ENCODE assay signal across 11 mouse cellular contexts in genomic region chr4:135120342-135121100, GRCm38 (mm10). TPM values are rescaled to one million over a fixed set of nuclear protein-coding genes. Genes with fewer than 3 reads are reported as not detected.
DNase-seq lines count a peak whose midpoint lies in the region; ATAC-seq and TF ChIP-seq lines count a peak whose summit lies in the region.
"Had no signal": no experiment of that assay in that cellular context is flagged by ENCODE, and none has a peak within 500 bp of the region (broad histone marks: within the 10 kb centered on the region; RNA-seq: fewer than 3 reads in every experiment).

Runx3 (plus strand) TSS chr4:135120652.

- H3K79me2 ChIP-seq in CH12.LX (replicated peaks; ENCODE audit: control insufficient read depth, extremely low read depth, insufficient read depth, poor library complexity, severe bottlenecking): peaks cover 15% of the 10 kb centered on the region
- peaks cover 3% of the 10 kb centered on the region for H3K79me2 ChIP-seq in myocyte (ENCODE audit: control insufficient read depth, insufficient read depth)

- H3K4me1 ChIP-seq in CH12.LX (ENCODE audit: control insufficient read depth in 1 of 2, insufficient read depth in 2 of 2): peaks cover 39 to 64% of the 10 kb centered on the region in 2 experiments
- H3K4me1 ChIP-seq in limb, embryonic 10.5 days: peaks cover 34% of the 10 kb centered on the region
- 0 out of 2 replicates have a peak, but pooled peaks cover 3% of the 10 kb centered on the region for H3K4me1 ChIP-seq in midbrain, embryonic 13.5 days (replicated peaks)
- peaks cover 28% of the 10 kb centered on the region for H3K4me1 ChIP-seq in hindbrain, embryonic 10.5 days (replicated peaks)

- no peak; the same call in 1 of the 2 replicates for TF ChIP-seq RAD21 in CH12.LX (IDR thresholded peaks at IDR 0.05; ENCODE audit: low read depth, low read length)

- TF ChIP-seq POLR2A in CH12.LX (IDR thresholded peaks at IDR 0.05; ENCODE audit: low read depth, low read length) (peak; percentile 88), myocyte (IDR thresholded peaks at IDR 0.05; ENCODE audit: insufficient read length, low read depth) (peak; percentile 73)

- 77% methylated on average over 18 of the region's 18 CpGs for WGBS in limb, embryonic 10.5 days
- WGBS in midbrain, embryonic 13.5 days: 88% methylated on average over 18 of the region's 18 CpGs
- WGBS in hindbrain, embryonic 10.5 days: 83% methylated on average over 18 of the region's 18 CpGs

- H3K27ac ChIP-seq in CH12.LX (ENCODE audit: insufficient read depth, low read depth): peak within 1 kb of the TSS; percentile 74
- peak within 1 kb of the TSS; percentile 51; the same call in 1 of the 2 replicates for H3K27ac ChIP-seq in limb, embryonic 10.5 days
- H3K27ac ChIP-seq in midbrain, embryonic 13.5 days: no peak within 1 kb of the TSS
- no peak within 1 kb of the TSS for H3K27ac ChIP-seq in hindbrain, embryonic 10.5 days

- DNase-seq in 3134 (ENCODE audit: extremely low read depth, insufficient read length, low spot score) (peak; percentile 92), CH12.LX (ENCODE audit: extremely low read depth) (peak; percentile 98)
- no peak for DNase-seq in limb, embryonic 10.5 days (ENCODE audit: low spot score)
- no peak for DNase-seq in urinary bladder, adult 2 months (ENCODE audit: low spot score)
- no peak for DNase-seq in right cerebral cortex, postnatal 14 days
- no peak for DNase-seq in hindbrain, embryonic 10.5 days (ENCODE audit: low spot score)
- DNase-seq: heart, postnatal 36 days; layer of hippocampus, postnatal 36 days had no signal

- peaks cover 0 to 19% of the 10 kb centered on the region in 2 experiments for H3K36me3 ChIP-seq in CH12.LX (replicated peaks in 1 of 2; ENCODE audit: control insufficient read depth in 1 of 2, insufficient read depth in 1 of 2, low read length in 1 of 2)
- H3K36me3 ChIP-seq in limb, embryonic 10.5 days: no peaks in the 10 kb centered on the region
- no peaks in the 10 kb centered on the region for H3K36me3 ChIP-seq in myocyte (ENCODE audit: control insufficient read depth, insufficient read depth)
- no peaks in the 10 kb centered on the region for H3K36me3 ChIP-seq in midbrain, embryonic 13.5 days
- H3K36me3 ChIP-seq in hindbrain, embryonic 10.5 days: no peaks in the 10 kb centered on the region

- dilution Hi-C loops in CH12.LX (cut with MboI; ENCODE audit: extremely low pct_ligation_motif_present, extremely low pct_unique_long_range_greater_than_20kb, low sequenced_read_pairs): no loop called here

- in situ Hi-C loops in CH12.LX (cut with MboI; ENCODE audit: low pct_ligation_motif_present, low pct_unique_long_range_greater_than_20kb, low sequenced_read_pairs): loop anchor here (5.0 kb wide), 1 partner anchor 48 kb away; no protein-coding TSS in a partner anchor

- no peak within 1 kb of the TSS for H3ac ChIP-seq in myocyte (ENCODE audit: control insufficient read depth, insufficient read length)

- H3K4me3 ChIP-seq in CH12.LX (replicated peaks in 1 of 3; ENCODE audit: low read depth in 2 of 3, low read length in 2 of 3, poor library complexity in 1 of 3) (peak within 1 kb of the TSS; percentile 58 to 77 (median 70)), myocyte (peak within 1 kb of the TSS; percentile 24)
- no peak within 1 kb of the TSS for H3K4me3 ChIP-seq in limb, embryonic 10.5 days
- H3K4me3 ChIP-seq in midbrain, embryonic 13.5 days (replicated peaks): no peak within 1 kb of the TSS
- H3K4me3 ChIP-seq in hindbrain, embryonic 10.5 days: no peak within 1 kb of the TSS

- no peak for ATAC-seq in midbrain, embryonic 13.5 days

- no peak for TF ChIP-seq EP300 in CH12.LX (IDR thresholded peaks at IDR 0.05; ENCODE audit: low read length)

- H3K9me3 ChIP-seq in CH12.LX (replicated peaks; ENCODE audit: low read length): peaks cover 4% of the 10 kb centered on the region
- H3K9me3 ChIP-seq in limb, embryonic 10.5 days (replicated peaks): no peaks in the 10 kb centered on the region
- no peaks in the 10 kb centered on the region for H3K9me3 ChIP-seq in midbrain, embryonic 13.5 days
- no peaks in the 10 kb centered on the region for H3K9me3 ChIP-seq in hindbrain, embryonic 10.5 days

- TF ChIP-seq CTCF in CH12.LX (conservative IDR thresholded peaks at IDR 0.05 in 1 of 2, IDR thresholded peaks at IDR 0.05 in 1 of 2; ENCODE audit: low read depth in 2 of 2, low read length in 2 of 2): no peak

- peak within 1 kb of the TSS; percentile 45 for H3K9ac ChIP-seq in CH12.LX (ENCODE audit: insufficient read depth, low read depth)
- H3K9ac ChIP-seq in midbrain, embryonic 13.5 days (replicated peaks): no peak within 1 kb of the TSS

- H3K27me3 ChIP-seq in CH12.LX (replicated peaks): no peaks in the 10 kb centered on the region
- H3K27me3 ChIP-seq in limb, embryonic 10.5 days (ENCODE audit: low read depth, poor library complexity, severe bottlenecking): peaks cover 7% of the 10 kb centered on the region; the same call in 1 of the 2 replicates
- no peaks in the 10 kb centered on the region for H3K27me3 ChIP-seq in myocyte (ENCODE audit: control insufficient read depth, insufficient read depth, insufficient read length)
- H3K27me3 ChIP-seq in midbrain, embryonic 13.5 days: peaks cover 2% of the 10 kb centered on the region; the same call in 1 of the 2 replicates
- peaks cover 21% of the 10 kb centered on the region for H3K27me3 ChIP-seq in hindbrain, embryonic 10.5 days (ENCODE audit: insufficient read depth, poor library complexity, severe bottlenecking)

- H3K4me2 ChIP-seq in CH12.LX (ENCODE audit: insufficient read depth, low read depth, poor library complexity, severe bottlenecking) (peak within 1 kb of the TSS; percentile 89), myocyte (ENCODE audit: low read depth) (peak within 1 kb of the TSS; percentile 81)
- H3K4me2 ChIP-seq in midbrain, embryonic 13.5 days (replicated peaks): no peak within 1 kb of the TSS

TF ChIP-seq in CH12.LX, 34 proteins besides CTCF, POLR2A, EP300 and RAD21 (continues in another document):
- TF ChIP-seq SIN3A (IDR thresholded peaks at IDR 0.05; ENCODE audit: low read length): no peak
- peak; percentile 36; the same call in 1 of the 2 replicates for TF ChIP-seq POLR2AphosphoS2 (IDR thresholded peaks at IDR 0.05; ENCODE audit: low read depth, low read length)
- peak; percentile 81 for TF ChIP-seq TBP (conservative IDR thresholded peaks at IDR 0.05; ENCODE audit: low read depth, low read length)
- no peak for TF ChIP-seq KAT2A (IDR thresholded peaks at IDR 0.05; ENCODE audit: insufficient replicate concordance, low read length)
- no peak for TF ChIP-seq MAFK (IDR thresholded peaks at IDR 0.05; ENCODE audit: insufficient replicate concordance, low read length)
- TF ChIP-seq JUN (IDR thresholded peaks at IDR 0.05; ENCODE audit: insufficient read depth, low read depth, low read length): no peak
- peak; percentile 29; the same call in 1 of the 2 replicates for TF ChIP-seq HCFC1 (IDR thresholded peaks at IDR 0.05; ENCODE audit: low read depth, low read length)
- TF ChIP-seq ZMIZ1 (IDR thresholded peaks at IDR 0.05; ENCODE audit: low read depth, low read length): peak; percentile 66
- TF ChIP-seq NRF1 (IDR thresholded peaks at IDR 0.05; ENCODE audit: low read depth, low read length): no peak
- TF ChIP-seq IRF4 (IDR thresholded peaks at IDR 0.05; ENCODE audit: low read depth, low read length): no peak
- peak; percentile 29; the same call in 1 of the 2 replicates for TF ChIP-seq MYC (IDR thresholded peaks at IDR 0.05; ENCODE audit: low read depth, low read length)
- TF ChIP-seq TCF12 (IDR thresholded peaks at IDR 0.05; ENCODE audit: low read depth, low read length): peak; percentile 70
- TF ChIP-seq MAX (IDR thresholded peaks at IDR 0.05; ENCODE audit: low read length): peak; percentile 63
- peak; percentile 61; the same call in 1 of the 2 replicates for TF ChIP-seq MEF2A (IDR thresholded peaks at IDR 0.05; ENCODE audit: borderline replicate concordance, low read depth, low read length)
- TF ChIP-seq RCOR1 (conservative IDR thresholded peaks at IDR 0.05; ENCODE audit: low read depth, low read length): no peak; the same call in 1 of the 2 replicates

TF ChIP-seq in myocyte, 11 proteins besides CTCF, POLR2A, EP300 and RAD21:
- peak in 1 of 3 experiments; percentile 31 for TF ChIP-seq MYOG (IDR thresholded peaks at IDR 0.05; ENCODE audit: control insufficient read depth in 1 of 3, insufficient read depth in 1 of 3, insufficient read length in 2 of 3, low read depth in 2 of 3)
- no peak for TF ChIP-seq REST (IDR thresholded peaks at IDR 0.05; ENCODE audit: insufficient read depth, insufficient read length)
- TF ChIP-seq CEBPB (IDR thresholded peaks at IDR 0.05; ENCODE audit: insufficient read depth, poor library complexity, severe bottlenecking): peak; percentile 35; the same call in 1 of the 2 replicates
- peak; percentile 51 for TF ChIP-seq USF1 (IDR thresholded peaks at IDR 0.05; ENCODE audit: low read depth)
- TF ChIP-seq TCF12 (IDR thresholded peaks at IDR 0.05; ENCODE audit: insufficient read depth, poor library complexity, severe bottlenecking): no peak
- TF ChIP-seq MYOD1 (IDR thresholded peaks at IDR 0.05; ENCODE audit: control insufficient read depth in 1 of 3, insufficient read length in 2 of 3, low read depth in 2 of 3): peak in 1 of 3 experiments; percentile 14
- no peak for TF ChIP-seq E2F4 (IDR thresholded peaks at IDR 0.05; ENCODE audit: insufficient read depth)
- TF ChIP-seq TCF3 (IDR thresholded peaks at IDR 0.05; ENCODE audit: insufficient read length, low read depth): no peak
- TF ChIP-seq POLR2AphosphoS2 (IDR thresholded peaks at IDR 0.05; ENCODE audit: insufficient read length, low read depth): peak; percentile 49
- TF ChIP-seq SRF (IDR thresholded peaks at IDR 0.05; ENCODE audit: control insufficient read depth, insufficient read length, low read depth): no peak
- no peak for TF ChIP-seq MAX (IDR thresholded peaks at IDR 0.05; ENCODE audit: low read depth)

RNA-seq across cellular contexts. Expression of gene Runx3, which starts in this region (rescaled TPM):
- 13.7 and 19.7 TPM in 2 replicates for total RNA-seq in CH12.LX (2012; rRNA removed)
- total RNA-seq in CH12.LX (2014; rRNA removed): 2.4 and 5.0 TPM in 2 replicates
- polyA plus RNA-seq in CH12.LX (2012; ENCODE audit: insufficient read length, low read depth): 48.0 and 61.1 TPM in 2 replicates
- 0.05 and 0.08 TPM in 2 replicates for polyA plus RNA-seq in limb, embryonic 10.5 days (2016; fragmentation: Nextera tagmentation; extraction: Ambion mirVana)
- 19.6 TPM for polyA plus RNA-seq in myocyte (2012; fragmentation: generic; extraction: Trizol)
- not detected in 2 replicates for polyA plus RNA-seq in midbrain, embryonic 13.5 days (2015; fragmentation: Nextera tagmentation; extraction: Ambion mirVana)
- polyA plus RNA-seq in urinary bladder, adult 2 months (2012; rRNA removed): 0.21 and 0.60 TPM in 2 replicates
- polyA plus RNA-seq in hindbrain, embryonic 10.5 days (2016; fragmentation: Nextera tagmentation; extraction: Ambion mirVana): 0.07 and 0.09 TPM in 2 replicates
- total RNA-seq: layer of hippocampus, postnatal 36 days had no signal
- polyA plus RNA-seq: neural tube, embryonic 14.5 days had no signal

Comparison
In these comparisons a context has a peak if more than half of its experiments do, and no peak if none do; other contexts are left out.
1. RNA of gene Runx3 (polyA plus RNA-seq): 48.0 to 61.1 TPM in CH12.LX and 19.6 TPM in myocyte (single experiment); 0.21 to 0.60 TPM in urinary bladder, adult 2 months, 0.07 to 0.09 TPM in hindbrain, embryonic 10.5 days, 0.05 to 0.08 TPM in limb, embryonic 10.5 days and not detected in midbrain, embryonic 13.5 days; every median in the first group is over 10 times any median in the second.
2. DNase-seq: peak in 3134 (single experiment) and CH12.LX (single experiment); none in limb, embryonic 10.5 days (single experiment), urinary bladder, adult 2 months (single experiment), right cerebral cortex, postnatal 14 days (single experiment) and hindbrain, embryonic 10.5 days (single experiment).
3. H3K27ac ChIP-seq: peak in CH12.LX (single experiment) and limb, embryonic 10.5 days (single experiment); none in midbrain, embryonic 13.5 days (single experiment) and hindbrain, embryonic 10.5 days (single experiment).
4. H3K4me3 ChIP-seq: peak in CH12.LX (3 of 3) and myocyte (single experiment); none in limb, embryonic 10.5 days (single experiment), midbrain, embryonic 13.5 days (single experiment) and hindbrain, embryonic 10.5 days (single experiment).